Mouse (Mus musculus) MEL (cell line): Measurements from ENCODE around the gene Usp20. TPM values are rescaled to one million over a fixed set of nuclear protein-coding genes. Genes with fewer than 3 reads are reported as not detected.

Source experiments
- DNase-seq: peaks from one replicate; pipeline ENCODE4 v3.0.0; 2011; ENCODE audit warnings: low read depth, low spot score
- H3K27ac ChIP-seq: 2 replicates; pipeline ENCODE4 v1.5.1; 2012; ENCODE audit warnings: low read depth, mild to moderate bottlenecking, control low read depth, low read length, moderate library complexity; ENCODE audit not compliant: control insufficient read depth
- H3K27me3 ChIP-seq, 2 experiments: fragments of 150-350 bp in 1 of 2; sonication (generic) in 1 of 2; 2 replicates each; pipeline ENCODE4 v1.6.1; 2012; ENCODE audit warnings: low read length in 2 of 2, mild to moderate bottlenecking in 2 of 2, improper control_type of control experiment in 1 of 2, moderate library complexity in 1 of 2; ENCODE audit not compliant: insufficient read depth in 2 of 2, control insufficient read depth in 1 of 2
- H3K36me3 ChIP-seq, 2 experiments: 2 replicates each; pipeline ENCODE4 v1.6.1; 2012 to 2014; ENCODE audit warnings: low read length in 2 of 2, improper control_type of control experiment in 1 of 2, inconsistent platforms in 1 of 2, mild to moderate bottlenecking in 1 of 2; ENCODE audit not compliant: insufficient read depth in 2 of 2, control insufficient read depth in 1 of 2
- H3K4me1 ChIP-seq, 2 experiments: fragments of 150-350 bp in 1 of 2; sonication (generic) in 1 of 2; 2 replicates each; pipeline ENCODE4 v1.6.1; 2012; ENCODE audit warnings: low read length in 2 of 2, improper control_type of control experiment in 1 of 2, mild to moderate bottlenecking in 1 of 2; ENCODE audit not compliant: insufficient read depth in 2 of 2, control insufficient read depth in 1 of 2
- H3K4me3 ChIP-seq, 2 experiments: fragments of 150-350 bp in 1 of 2; sonication (generic) in 1 of 2; 2 replicates each; pipeline ENCODE4 v1.5.1; 2012; ENCODE audit warnings: low read depth in 2 of 2, low read length in 2 of 2, mild to moderate bottlenecking in 2 of 2, moderate library complexity in 2 of 2, control low read depth in 1 of 2, improper control_type of control experiment in 1 of 2; ENCODE audit not compliant: control insufficient read depth in 1 of 2, insufficient read depth in 1 of 2
- H3K79me2 ChIP-seq: 2 replicates; pipeline ENCODE4 v1.6.1; 2012; ENCODE audit warnings: mild to moderate bottlenecking, low read length, moderate library complexity; ENCODE audit not compliant: control insufficient read depth, poor library complexity, insufficient read depth
- H3K9ac ChIP-seq: 2 replicates; pipeline ENCODE4 v1.6.1; 2012; ENCODE audit warnings: low read depth, mild to moderate bottlenecking, control low read depth, low read length, moderate library complexity; ENCODE audit not compliant: control insufficient read depth, poor library complexity, severe bottlenecking
- H3K9me3 ChIP-seq: fragments of 150-350 bp; sonication (generic); replicated peaks from 2 replicates; pipeline ENCODE4 v1.6.1; 2012; ENCODE audit warnings: mild to moderate bottlenecking, low read length, improper control_type of control experiment, moderate library complexity; ENCODE audit not compliant: insufficient read depth
- BHLHE40 ChIP-seq: IDR thresholded peaks from 2 replicates; pipeline ENCODE4 v1.6.1; 2012; ENCODE audit warnings: low read depth, mild to moderate bottlenecking, inconsistent platforms, low read length, improper control_type of control experiment, borderline replicate concordance
- CHD1 ChIP-seq: IDR thresholded peaks from 2 replicates; pipeline ENCODE4 v1.6.1; 2012; ENCODE audit warnings: low read depth, mild to moderate bottlenecking, inconsistent platforms, low read length, improper control_type of control experiment
- CHD2 ChIP-seq: IDR thresholded peaks from 2 replicates; pipeline ENCODE4 v1.6.1; 2011; ENCODE audit warnings: low read length, improper control_type of control experiment
- CTCF ChIP-seq, 3 experiments: IDR thresholded peaks in 2 of 3; conservative IDR thresholded peaks in 1 of 3; 2 replicates each; pipeline ENCODE4 v1.5.1; 2011 to 2012; ENCODE audit warnings: low read length in 3 of 3, low read depth in 2 of 3, mild to moderate bottlenecking in 2 of 3, improper control_type of control experiment in 1 of 3, inconsistent platforms in 1 of 3, mixed read lengths in 1 of 3, moderate library complexity in 1 of 3; ENCODE audit not compliant: control insufficient read depth in 1 of 3, insufficient read depth in 1 of 3, poor library complexity in 1 of 3, severe bottlenecking in 1 of 3
- E2F4 ChIP-seq: IDR thresholded peaks from 2 replicates; pipeline ENCODE4 v1.6.1; 2011; ENCODE audit warnings: low read depth, low read length, improper control_type of control experiment, borderline replicate concordance
- ELF1 ChIP-seq: IDR thresholded peaks from 2 replicates; pipeline ENCODE4 v1.6.1; 2014; ENCODE audit warnings: low read depth, mild to moderate bottlenecking, inconsistent platforms, low read length, improper control_type of control experiment, moderate library complexity
- ETS1 ChIP-seq: IDR thresholded peaks from 2 replicates; pipeline ENCODE4 v1.6.1; 2012; ENCODE audit warnings: low read depth, mild to moderate bottlenecking, inconsistent platforms, low read length, improper control_type of control experiment, moderate library complexity
- GABPA ChIP-seq: IDR thresholded peaks from 2 replicates; pipeline ENCODE4 v1.6.1; 2012; ENCODE audit warnings: low read depth, mild to moderate bottlenecking, inconsistent platforms, low read length, improper control_type of control experiment, moderate library complexity
- HCFC1 ChIP-seq: IDR thresholded peaks from 2 replicates; pipeline ENCODE4 v1.6.1; 2012; ENCODE audit warnings: low read depth, mild to moderate bottlenecking, inconsistent platforms, low read length, improper control_type of control experiment, moderate library complexity
- JUND ChIP-seq: IDR thresholded peaks from 2 replicates; pipeline ENCODE4 v1.6.1; 2011; ENCODE audit warnings: low read depth, mild to moderate bottlenecking, improper control_type of control experiment, low read length
- MAFK ChIP-seq: IDR thresholded peaks from 2 replicates; pipeline ENCODE4 v1.6.1; 2011; ENCODE audit warnings: low read depth, mild to moderate bottlenecking, low read length, improper control_type of control experiment, borderline replicate concordance
- MAX ChIP-seq: IDR thresholded peaks from 2 replicates; pipeline ENCODE4 v1.6.1; 2011; ENCODE audit warnings: low read length, improper control_type of control experiment
- MAZ ChIP-seq: IDR thresholded peaks from 2 replicates; pipeline ENCODE4 v1.6.1; 2012; ENCODE audit warnings: low read depth, mild to moderate bottlenecking, inconsistent platforms, low read length, improper control_type of control experiment
- MEF2A ChIP-seq: IDR thresholded peaks from 2 replicates; pipeline ENCODE4 v1.6.1; 2014; ENCODE audit warnings: low read depth, mild to moderate bottlenecking, inconsistent platforms, low read length, improper control_type of control experiment; ENCODE audit not compliant: poor library complexity, insufficient replicate concordance, severe bottlenecking; ENCODE audit errors: extremely low read depth
- MXI1 ChIP-seq: IDR thresholded peaks from 2 replicates; pipeline ENCODE4 v1.6.1; 2011; ENCODE audit warnings: mild to moderate bottlenecking, low read depth, low read length, improper control_type of control experiment
- MYB ChIP-seq: IDR thresholded peaks from 2 replicates; pipeline ENCODE4 v1.6.1; 2011; ENCODE audit warnings: mild to moderate bottlenecking, low read depth, low read length, improper control_type of control experiment
- MYC ChIP-seq: IDR thresholded peaks from 2 replicates; pipeline ENCODE4 v1.6.1; 2011; ENCODE audit warnings: low read depth, mild to moderate bottlenecking, low read length, improper control_type of control experiment, moderate library complexity
- NELFE ChIP-seq: IDR thresholded peaks from 2 replicates; pipeline ENCODE4 v1.6.1; 2011; ENCODE audit warnings: low read depth, low read length, improper control_type of control experiment
- NRF1 ChIP-seq: IDR thresholded peaks from 2 replicates; pipeline ENCODE4 v1.6.1; 2014; ENCODE audit warnings: low read depth, mild to moderate bottlenecking, inconsistent platforms, low read length, improper control_type of control experiment, moderate library complexity; ENCODE audit not compliant: poor library complexity, insufficient read depth, severe bottlenecking
- POLR2A ChIP-seq, 2 experiments: IDR thresholded peaks; 2 replicates each; pipeline ENCODE4 v1.6.1; 2011 to 2012; ENCODE audit warnings: low read length in 2 of 2, mild to moderate bottlenecking in 2 of 2, control low read depth in 1 of 2, improper control_type of control experiment in 1 of 2, low read depth in 1 of 2, moderate library complexity in 1 of 2; ENCODE audit not compliant: control insufficient read depth in 1 of 2, insufficient read depth in 1 of 2, poor library complexity in 1 of 2
- POLR2AphosphoS2 ChIP-seq: IDR thresholded peaks from 2 replicates; pipeline ENCODE4 v1.6.1; 2011; ENCODE audit warnings: low read length, improper control_type of control experiment
- POLR2AphosphoS5 ChIP-seq: IDR thresholded peaks from 2 replicates; pipeline ENCODE4 v1.6.1; 2012; ENCODE audit warnings: low read depth, borderline replicate concordance, mild to moderate bottlenecking, inconsistent platforms, low read length, moderate library complexity, mixed read lengths
- RAD21 ChIP-seq: IDR thresholded peaks from 2 replicates; pipeline ENCODE4 v1.6.1; 2011; ENCODE audit warnings: mild to moderate bottlenecking, low read depth, low read length, improper control_type of control experiment
- RCOR1 ChIP-seq: IDR thresholded peaks from 2 replicates; pipeline ENCODE4 v1.6.1; 2012; ENCODE audit warnings: low read depth, mild to moderate bottlenecking, inconsistent platforms, low read length, improper control_type of control experiment
- SIN3A ChIP-seq: IDR thresholded peaks from 2 replicates; pipeline ENCODE4 v1.6.1; 2012; ENCODE audit warnings: low read length, improper control_type of control experiment, inconsistent platforms
- SMC3 ChIP-seq: IDR thresholded peaks from 2 replicates; pipeline ENCODE4 v1.6.1; 2011; ENCODE audit warnings: low read depth, low read length, improper control_type of control experiment
- TAL1 ChIP-seq: IDR thresholded peaks from 2 replicates; pipeline ENCODE4 v1.6.1; 2012; ENCODE audit warnings: mild to moderate bottlenecking, inconsistent platforms, low read length, moderate library complexity, mixed read lengths
- TBP ChIP-seq: IDR thresholded peaks from 2 replicates; pipeline ENCODE4 v1.8.0; 2011; ENCODE audit warnings: low read depth, low read length, improper control_type of control experiment
- TCF12 ChIP-seq: IDR thresholded peaks from 2 replicates; pipeline ENCODE4 v1.6.1; 2014; ENCODE audit warnings: low read depth, mild to moderate bottlenecking, inconsistent platforms, low read length, improper control_type of control experiment, moderate library complexity
- UBTF ChIP-seq: IDR thresholded peaks from 2 replicates; pipeline ENCODE4 v1.6.1; 2012; ENCODE audit warnings: low read depth, mild to moderate bottlenecking, inconsistent platforms, low read length, improper control_type of control experiment, moderate library complexity, borderline replicate concordance; ENCODE audit not compliant: insufficient read depth
- USF1 ChIP-seq: IDR thresholded peaks from 2 replicates; pipeline ENCODE4 v1.6.1; 2014; ENCODE audit warnings: low read depth, mild to moderate bottlenecking, inconsistent platforms, low read length, improper control_type of control experiment, moderate library complexity
- USF2 ChIP-seq, 2 experiments: IDR thresholded peaks; 2 replicates each; pipeline ENCODE4 v1.6.1; 2011 to 2012; ENCODE audit warnings: improper control_type of control experiment in 2 of 2, low read length in 2 of 2, borderline replicate concordance in 1 of 2, inconsistent platforms in 1 of 2, low read depth in 1 of 2, mild to moderate bottlenecking in 1 of 2; ENCODE audit not compliant: insufficient read depth in 1 of 2
- ZKSCAN1 ChIP-seq: IDR thresholded peaks from 2 replicates; pipeline ENCODE4 v1.6.1; 2012; ENCODE audit warnings: low read depth, mild to moderate bottlenecking, inconsistent platforms, low read length, improper control_type of control experiment, moderate library complexity
- ZMIZ1 ChIP-seq: IDR thresholded peaks from 2 replicates; pipeline ENCODE4 v1.6.1; 2012; ENCODE audit warnings: low read depth, mild to moderate bottlenecking, inconsistent platforms, low read length, improper control_type of control experiment, moderate library complexity
- ZNF384 ChIP-seq: IDR thresholded peaks from 2 replicates; pipeline ENCODE4 v1.6.1; 2012; ENCODE audit warnings: low read depth, mild to moderate bottlenecking, inconsistent platforms, low read length, improper control_type of control experiment
- polyA plus RNA-seq, 2 experiments: library from polyadenylated mRNA; stranded (reverse) in 1 of 2; unstranded in 1 of 2; fragments of >175 nt in 1 of 2; fragments of >200 nt in 1 of 2; gene quantifications; 2 replicates each; pipeline versions ENCODE4 v1.2.1 to v1.2.4; 2012; ENCODE audit warnings: low replicate concordance in 2 of 2, low read depth in 1 of 2; ENCODE audit not compliant: insufficient read length in 2 of 2, insufficient read depth in 1 of 2, missing spikeins in 1 of 2
- total RNA-seq: library from RNA; depleted of rRNA; stranded (reverse); fragments of 300-350 nt; gene quantifications from 2 replicates; pipeline ENCODE4 v1.2.3, GENCODE M21; 2012; rRNA removed

Gene Usp20
- 7.0 and 9.4 TPM in 2 replicates for total RNA-seq
- polyA plus RNA-seq = 10 to 100 TPM in 1 of 2 experiments, not detected in 1; 10.8 TPM

GRCm38 (mm10) chr2:30981790-30982513 is at the start of gene Usp20, which contains the start of gene BC005624:
Gene Usp20 (plus strand): TSS chr2:30982279.
Gene BC005624 (minus strand): TSS chr2:30982201.
- Histone ChIP-seq H3K27ac (no peak within 1 kb of the TSS), H3K9me3 (no peaks in the 10 kb centered on the region), H3K79me2 (peaks cover 8% of the 10 kb centered on the region), H3K27me3 (no peaks in the 10 kb centered on the region), H3K9ac (peak within 1 kb of the TSS; percentile 70), H3K4me3 (peak within 1 kb of the TSS; percentile 76 to 84), H3K36me3 (peaks cover 0 to 17% of the 10 kb centered on the region in 2 experiments; a peak in 2 of 4 replicates), H3K4me1 (peaks cover 5 to 23% of the 10 kb centered on the region in 2 experiments)
- DNase-seq = peak; percentile 99
- TF ChIP-seq NRF1 (peak; percentile 33; the same call in 1 of the 2 replicates), MAX (peak; percentile 72; the same call in 1 of the 2 replicates), HCFC1 (peak; percentile 94), TCF12 (0 out of 2 replicates have a peak, but pooled peaks have one; percentile 11), GABPA (no peak; the same call in 1 of the 2 replicates), TBP (peak; percentile 6; the same call in 1 of the 2 replicates), BHLHE40 (no peak), SIN3A (peak; percentile 100), SMC3 (no peak), ZNF384 (no peak), MXI1 (peak; percentile 95), ELF1 (peak; percentile 97), MEF2A (no peak), UBTF (no peak), USF1 (peak; percentile 47; the same call in 1 of the 2 replicates), NELFE (peak; percentile 60), RCOR1 (no peak), ZMIZ1 (peak; percentile 55; the same call in 1 of the 2 replicates), CHD1 (no peak), E2F4 (no peak), POLR2AphosphoS2 (no peak), CTCF (IDR thresholded peaks at IDR 0.05 in 2 of 3, conservative IDR thresholded peaks at IDR 0.05 in 1 of 3; ENCODE audit: control insufficient read depth in 1 of 3, insufficient read depth in 1 of 3, low read depth in 2 of 3, low read length in 3 of 3, poor library complexity in 1 of 3, severe bottlenecking in 1 of 3) (no peak), JUND (no peak), CHD2 (no peak), POLR2AphosphoS5 (no peak), RAD21 (no peak), MYC (peak; percentile 72; the same call in 1 of the 2 replicates), USF2 (IDR thresholded peaks at IDR 0.05; ENCODE audit: borderline replicate concordance in 1 of 2, insufficient read depth in 1 of 2, low read depth in 1 of 2, low read length in 2 of 2) (no peak), TAL1 (no peak), MAZ (peak; percentile 67; the same call in 1 of the 2 replicates), MAFK (no peak), ETS1 (0 out of 2 replicates have a peak, but pooled peaks have one; percentile 5), POLR2A (IDR thresholded peaks at IDR 0.05; ENCODE audit: control insufficient read depth in 1 of 2, insufficient read depth in 1 of 2, low read depth in 1 of 2, low read length in 2 of 2, poor library complexity in 1 of 2) (peak; percentile 54 to 63; a peak in 2 of 4 replicates), MYB (no peak), ZKSCAN1 (no peak)
